ENCODE assay signal across 10 mouse cellular contexts in genomic region chr1:36813415-36813814, GRCm38 (mm10). TPM values are rescaled to one million over a fixed set of nuclear protein-coding genes. Genes with fewer than 3 reads are reported as not detected.
DNase-seq lines count a peak whose midpoint lies in the region; ATAC-seq lines count a peak whose summit lies in the region.
"Had no signal": no experiment of that assay in that cellular context is flagged by ENCODE, and none has a peak within 500 bp of the region (broad histone marks: within the 10 kb centered on the region; RNA-seq: fewer than 3 reads in every experiment).

No protein-coding gene starts in this region.

- DNase-seq in lung, postnatal 25 days (ENCODE audit: low spot score) = no peak
- DNase-seq in left cerebral cortex, postnatal 36 days (ENCODE audit: low spot score in 2 of 2) = peak; percentile 58 to 59
- DNase-seq in testis, postnatal 10 days (ENCODE audit: low spot score) = peak; percentile 28
- no peak for DNase-seq in urinary bladder, postnatal 10 days (ENCODE audit: low spot score)
- DNase-seq: kidney, adult 11 months; lung, adult 18-20 months had no signal

- peak; percentile 31; the same call in 1 of the 2 replicates for ATAC-seq in lung, embryonic 16.5 days (ENCODE audit: low read depth)
- peak; percentile 28; the same call in 1 of the 2 replicates for ATAC-seq in intestine, embryonic 15.5 days
- no peak for ATAC-seq in inflammation-experienced regulatory T-cells, adult 6 months

- H3K4me1 ChIP-seq in lung, embryonic 16.5 days (replicated peaks; ENCODE audit: control insufficient read depth, insufficient read depth, low read length) = no peaks in the 10 kb centered on the region
- H3K4me1 ChIP-seq in intestine, embryonic 15.5 days (replicated peaks) = no peaks in the 10 kb centered on the region; the same call in 1 of the 2 replicates
- H3K4me1 ChIP-seq: neural tube, embryonic 12.5 days had no signal

- 56% methylated on average over 7 of the region's 7 CpGs for WGBS in lung, embryonic 16.5 days
- WGBS in intestine, embryonic 15.5 days = 45% methylated on average over 7 of the region's 7 CpGs

- no peaks in the 10 kb centered on the region for H3K27me3 ChIP-seq in lung, embryonic 16.5 days (ENCODE audit: control insufficient read depth, insufficient read depth, low read depth, low read length)
- H3K27me3 ChIP-seq in intestine, embryonic 15.5 days (replicated peaks) = no peaks in the 10 kb centered on the region
- H3K27me3 ChIP-seq: neural tube, embryonic 12.5 days had no signal

- intact Hi-C loops in left cerebral cortex, postnatal 36 days (cut with DNase I) = no loop called here

- peaks cover 33% of the 10 kb centered on the region for H3K36me3 ChIP-seq in lung, embryonic 16.5 days (ENCODE audit: control insufficient read depth, insufficient read depth, low read length)
- H3K36me3 ChIP-seq in intestine, embryonic 15.5 days = peaks cover 34% of the 10 kb centered on the region

- H3K9ac ChIP-seq in lung, embryonic 16.5 days (ENCODE audit: low read length) = no peak overlapping the region
- no peak overlapping the region for H3K9ac ChIP-seq in intestine, embryonic 15.5 days
- H3K9ac ChIP-seq: neural tube, embryonic 12.5 days had no signal

- H3K4me2 ChIP-seq in lung, embryonic 16.5 days (ENCODE audit: low read depth, low read length) = no peak overlapping the region
- no peak overlapping the region for H3K4me2 ChIP-seq in intestine, embryonic 15.5 days (replicated peaks)
- H3K4me2 ChIP-seq: neural tube, embryonic 12.5 days had no signal

- no peak overlapping the region for H3K4me3 ChIP-seq in lung, embryonic 16.5 days (ENCODE audit: low read length)
- no peak overlapping the region for H3K4me3 ChIP-seq in intestine, embryonic 15.5 days (replicated peaks)
- H3K4me3 ChIP-seq: neural tube, embryonic 12.5 days had no signal

- H3K27ac ChIP-seq in lung, embryonic 16.5 days (ENCODE audit: low read length) = no peak overlapping the region
- no peak overlapping the region for H3K27ac ChIP-seq in intestine, embryonic 15.5 days
- H3K27ac ChIP-seq: neural tube, embryonic 12.5 days had no signal

- H3K9me3 ChIP-seq in lung, embryonic 16.5 days (ENCODE audit: control insufficient read depth, low read length) = no peaks in the 10 kb centered on the region
- no peaks in the 10 kb centered on the region for H3K9me3 ChIP-seq in intestine, embryonic 15.5 days
- H3K9me3 ChIP-seq: neural tube, embryonic 12.5 days had no signal

RNA-seq across cellular contexts. Expression of gene Zap70, which starts 51.8 kb away (rescaled TPM):
- polyA plus RNA-seq in lung, embryonic 16.5 days (2015; fragmentation: Nextera tagmentation; extraction: Ambion mirVana) = 1.5 and 1.9 TPM in 2 replicates
- polyA plus RNA-seq in intestine, embryonic 15.5 days (2015; fragmentation: Nextera tagmentation; extraction: Ambion mirVana) = 0.48 and 0.52 TPM in 2 replicates
- total RNA-seq in left cerebral cortex, postnatal 36 days (2021) = 1 to 10 TPM; 1.2 to 1.3 TPM
- 100 to 1,000 TPM; 241 to 287 (median 257) TPM for polyA plus RNA-seq in inflammation-experienced regulatory T-cells, adult 6 months (2017; shearing (Covaris generic))

Comparison
In these comparisons a context has a peak if more than half of its experiments do, and no peak if none do; other contexts are left out.
1. DNase-seq: peak in left cerebral cortex, postnatal 36 days (2 of 2) and testis, postnatal 10 days (single experiment); none in lung, postnatal 25 days (single experiment) and urinary bladder, postnatal 10 days (single experiment).
2. RNA of gene Zap70, which starts 51.8 kb away (polyA plus RNA-seq): 241 to 287 TPM in inflammation-experienced regulatory T-cells, adult 6 months; 1.5 to 1.9 TPM in lung, embryonic 16.5 days and 0.48 to 0.52 TPM in intestine, embryonic 15.5 days; every median in the first group is over 10 times any median in the second.